Mouse (Mus musculus): ENCODE measurements around the gene Hist2h2ac. TPM values are rescaled to one million over a fixed set of nuclear protein-coding genes. Genes with fewer than 3 reads are reported as not detected.
A peak's percentile ranks its signal among the peaks of the same experiment; 100 is the strongest.

Hist2h2ac gene
- polyA plus RNA-seq, 1 experiment from 2014 or later, result 4.7 TPM

GRCm38 (mm10) chr3:96234914-96235313 is 14.2 kb upstream of the Hist2h2ac start:
- no peak for ATAC-seq
- H3K4me3 ChIP-seq (ENCODE audit: low read length), result no peak overlapping the region
- 90% methylated on average over 2 of the region's 2 CpGs for WGBS
- H3K4me1 ChIP-seq (ENCODE audit: control insufficient read depth, insufficient read depth, low read length), result peaks cover 10% of the 10 kb centered on the region
- no peaks in the 10 kb centered on the region for H3K27me3 ChIP-seq (replicated peaks; ENCODE audit: control insufficient read depth, insufficient read depth, low read length)
- H3K9ac ChIP-seq (ENCODE audit: low read depth, low read length), result no peak overlapping the region
- no peaks in the 10 kb centered on the region for H3K36me3 ChIP-seq (ENCODE audit: control insufficient read depth, insufficient read depth, low read length)
- no peak overlapping the region for H3K27ac ChIP-seq (ENCODE audit: low read length)
- H3K4me2 ChIP-seq (ENCODE audit: low read depth, low read length), result no peak overlapping the region
- H3K9me3 ChIP-seq (ENCODE audit: control insufficient read depth, low read length), result no peaks in the 10 kb centered on the region

GRCm38 (mm10) chr3:96231758-96232120 is 11.1 kb upstream of the Hist2h2ac start:
- WGBS, result 64% methylated on average over 2 of the region's 2 CpGs
- Histone ChIP-seq H3K9ac (ENCODE audit: low read depth, low read length) (no peak overlapping the region), H3K9me3 (ENCODE audit: control insufficient read depth, low read length) (no peaks in the 10 kb centered on the region), H3K27ac (ENCODE audit: low read length) (no peak overlapping the region), H3K36me3 (ENCODE audit: control insufficient read depth, insufficient read depth, low read length) (no peaks in the 10 kb centered on the region), H3K4me2 (ENCODE audit: low read depth, low read length) (no peak overlapping the region), H3K27me3 (replicated peaks; ENCODE audit: control insufficient read depth, insufficient read depth, low read length) (no peaks in the 10 kb centered on the region), H3K4me1 (ENCODE audit: control insufficient read depth, insufficient read depth, low read length) (peaks cover under 1% of the 10 kb centered on the region; the same call in 1 of the 2 replicates), H3K4me3 (ENCODE audit: low read length) (no peak overlapping the region)
- no peak for ATAC-seq

- no peak overlapping the region for H3K9ac ChIP-seq (ENCODE audit: low read depth, low read length)
- WGBS, result 79% methylated on average over 4 of the region's 4 CpGs
- no peak overlapping the region for H3K27ac ChIP-seq (ENCODE audit: low read length)
- H3K4me3 ChIP-seq (ENCODE audit: low read length), result no peak overlapping the region
- H3K27me3 ChIP-seq (replicated peaks; ENCODE audit: control insufficient read depth, insufficient read depth, low read length), result no peaks in the 10 kb centered on the region
- no peaks in the 10 kb centered on the region for H3K36me3 ChIP-seq (ENCODE audit: control insufficient read depth, insufficient read depth, low read length)
- H3K4me1 ChIP-seq (ENCODE audit: control insufficient read depth, insufficient read depth, low read length), result no peaks in the 10 kb centered on the region
- no peak for ATAC-seq
- H3K9me3 ChIP-seq (ENCODE audit: control insufficient read depth, low read length), result no peaks in the 10 kb centered on the region
- no peak overlapping the region for H3K4me2 ChIP-seq (ENCODE audit: low read depth, low read length)
These were observed 10.5 kb upstream of the Hist2h2ac start for GRCm38 (mm10) chr3:96230910-96231757.

GRCm38 (mm10) chr3:96230404-96230803 is 9.7 kb upstream of the Hist2h2ac start:
- no peaks in the 10 kb centered on the region for H3K4me1 ChIP-seq (ENCODE audit: control insufficient read depth, insufficient read depth, low read length)
- H3K27me3 ChIP-seq (replicated peaks; ENCODE audit: control insufficient read depth, insufficient read depth, low read length), result no peaks in the 10 kb centered on the region
- no peak overlapping the region for H3K9ac ChIP-seq (ENCODE audit: low read depth, low read length)
- WGBS, result 72% methylated on average over 2 of the region's 2 CpGs
- H3K27ac ChIP-seq (ENCODE audit: low read length), result no peak overlapping the region
- no peaks in the 10 kb centered on the region for H3K9me3 ChIP-seq (ENCODE audit: control insufficient read depth, low read length)
- H3K36me3 ChIP-seq (ENCODE audit: control insufficient read depth, insufficient read depth, low read length), result no peaks in the 10 kb centered on the region
- no peak overlapping the region for H3K4me3 ChIP-seq (ENCODE audit: low read length)
- H3K4me2 ChIP-seq (ENCODE audit: low read depth, low read length), result no peak overlapping the region
- no peak for ATAC-seq

- ATAC-seq, result peak; percentile 19; the same call in 1 of the 2 replicates
- H3K9ac ChIP-seq (ENCODE audit: low read depth, low read length), result no peak overlapping the region
- WGBS, result 66% methylated on average over 2 of the region's 2 CpGs
These were observed 8.1 kb upstream of the Hist2h2ac start for GRCm38 (mm10) chr3:96228828-96229227.

GRCm38 (mm10) chr3:96226695-96227648 is 6.3 kb upstream of the Hist2h2ac start:
- WGBS, result 50% methylated on average over 8 of the region's 8 CpGs
- no peak for ATAC-seq
- no peak overlapping the region; the same call in 1 of the 2 replicates for H3K9ac ChIP-seq (ENCODE audit: low read depth, low read length)

More at GRCm38 (mm10) chr3:96228828-96229227, 8.1 kb upstream of the Hist2h2ac start:
- Histone ChIP-seq H3K4me3 (ENCODE audit: low read length) (no peak overlapping the region), H3K9me3 (ENCODE audit: control insufficient read depth, low read length) (no peaks in the 10 kb centered on the region), H3K36me3 (ENCODE audit: control insufficient read depth, insufficient read depth, low read length) (no peaks in the 10 kb centered on the region), H3K4me2 (ENCODE audit: low read depth, low read length) (no peak overlapping the region), H3K27me3 (replicated peaks; ENCODE audit: control insufficient read depth, insufficient read depth, low read length) (no peaks in the 10 kb centered on the region), H3K27ac (ENCODE audit: low read length) (no peak overlapping the region), H3K4me1 (ENCODE audit: control insufficient read depth, insufficient read depth, low read length) (no peaks in the 10 kb centered on the region)

GRCm38 (mm10) chr3:96225421-96225820 is 4.7 kb upstream of the Hist2h2ac start:
- ATAC-seq, result no peak
- Histone ChIP-seq H3K9ac (ENCODE audit: low read depth, low read length) (no peak overlapping the region), H3K4me1 (ENCODE audit: control insufficient read depth, insufficient read depth, low read length) (peaks cover 16% of the 10 kb centered on the region), H3K4me2 (ENCODE audit: low read depth, low read length) (no peak overlapping the region), H3K4me3 (ENCODE audit: low read length) (no peak overlapping the region), H3K9me3 (ENCODE audit: control insufficient read depth, low read length) (no peaks in the 10 kb centered on the region), H3K27me3 (replicated peaks; ENCODE audit: control insufficient read depth, insufficient read depth, low read length) (no peaks in the 10 kb centered on the region), H3K36me3 (ENCODE audit: control insufficient read depth, insufficient read depth, low read length) (no peaks in the 10 kb centered on the region), H3K27ac (ENCODE audit: low read length) (no peak overlapping the region)
- 46% methylated on average over 2 of the region's 2 CpGs for WGBS

More at GRCm38 (mm10) chr3:96226695-96227648, 6.3 kb upstream of the Hist2h2ac start:
- H3K27me3 ChIP-seq (replicated peaks; ENCODE audit: control insufficient read depth, insufficient read depth, low read length), result no peaks in the 10 kb centered on the region
- H3K9me3 ChIP-seq (ENCODE audit: control insufficient read depth, low read length), result no peaks in the 10 kb centered on the region
- peaks cover 9% of the 10 kb centered on the region; the same call in 1 of the 2 replicates for H3K4me1 ChIP-seq (ENCODE audit: control insufficient read depth, insufficient read depth, low read length)
- no peak overlapping the region for H3K27ac ChIP-seq (ENCODE audit: low read length)
- H3K36me3 ChIP-seq (ENCODE audit: control insufficient read depth, insufficient read depth, low read length), result no peaks in the 10 kb centered on the region
- H3K4me2 ChIP-seq (ENCODE audit: low read depth, low read length), result no peak overlapping the region
- H3K4me3 ChIP-seq (ENCODE audit: low read length), result no peak overlapping the region

GRCm38 (mm10) chr3:96222774-96223173 is 2.1 kb upstream of the Hist2h2ac start:
- Histone ChIP-seq H3K27ac (ENCODE audit: low read length) (no peak overlapping the region), H3K4me2 (ENCODE audit: low read depth, low read length) (peak overlapping the region; percentile 85), H3K9me3 (ENCODE audit: control insufficient read depth, low read length) (no peaks in the 10 kb centered on the region), H3K27me3 (replicated peaks; ENCODE audit: control insufficient read depth, insufficient read depth, low read length) (no peaks in the 10 kb centered on the region), H3K36me3 (ENCODE audit: control insufficient read depth, insufficient read depth, low read length) (no peaks in the 10 kb centered on the region), H3K4me3 (ENCODE audit: low read length) (peak overlapping the region; percentile 68), H3K9ac (ENCODE audit: low read depth, low read length) (no peak overlapping the region), H3K4me1 (ENCODE audit: control insufficient read depth, insufficient read depth, low read length) (peaks cover 18% of the 10 kb centered on the region)
- no peak for ATAC-seq
- WGBS, result 84% methylated on average over 4 of the region's 4 CpGs

- H3K36me3 ChIP-seq (ENCODE audit: control insufficient read depth, insufficient read depth, low read length), result no peaks in the 10 kb centered on the region
- H3K4me3 ChIP-seq (ENCODE audit: low read length), result peak overlapping the region; percentile 68
- peak overlapping the region; percentile 85 for H3K4me2 ChIP-seq (ENCODE audit: low read depth, low read length)
- ATAC-seq, result no peak
- WGBS, result 27% methylated on average over 9 of the region's 9 CpGs
- peak overlapping the region; percentile 100 for H3K27ac ChIP-seq (ENCODE audit: low read length)
- H3K27me3 ChIP-seq (replicated peaks; ENCODE audit: control insufficient read depth, insufficient read depth, low read length), result no peaks in the 10 kb centered on the region
- H3K9ac ChIP-seq (ENCODE audit: low read depth, low read length), result peak overlapping the region; percentile 74
- H3K4me1 ChIP-seq (ENCODE audit: control insufficient read depth, insufficient read depth, low read length), result peaks cover 18% of the 10 kb centered on the region
- H3K9me3 ChIP-seq (ENCODE audit: control insufficient read depth, low read length), result no peaks in the 10 kb centered on the region
These were observed 959 bp upstream of the Hist2h2ac start for GRCm38 (mm10) chr3:96221640-96222038.
